Mouse (Mus musculus) neural tube, embryonic 15.5 days (tissue): ENCODE results near the gene Cacna1c. TPM values are rescaled to one million over a fixed set of nuclear protein-coding genes. Genes with fewer than 3 reads are reported as not detected.

Experiments
- ATAC-seq: fragments of 200-750 bp; cut with Nextera tagmentation; 2 replicates; pipeline ENCODE4 v1.8.0; 2017; ENCODE audit warnings: mild to moderate bottlenecking, moderate TSS enrichment, moderate library complexity; ENCODE audit not compliant: low FRiP score
- H3K27ac ChIP-seq: fragments of 300-500 bp; sonication (generic); replicated peaks from 2 replicates; pipeline ENCODE4 v1.5.1; 2015; ENCODE audit warnings: mild to moderate bottlenecking, inconsistent platforms
- H3K27me3 ChIP-seq: fragments of 300-500 bp; sonication (generic); replicated peaks from 2 replicates; pipeline ENCODE4 v1.6.1; 2015; ENCODE audit warnings: inconsistent platforms
- H3K36me3 ChIP-seq: fragments of 300-500 bp; sonication (generic); 2 replicates; pipeline ENCODE4 v1.6.1; 2015; ENCODE audit warnings: inconsistent platforms
- H3K4me1 ChIP-seq: fragments of 300-500 bp; sonication (generic); 2 replicates; pipeline ENCODE4 v1.6.1; 2015; ENCODE audit warnings: inconsistent platforms
- H3K4me2 ChIP-seq: fragments of 300-500 bp; sonication (generic); 2 replicates; pipeline ENCODE4 v1.6.1; 2015; ENCODE audit warnings: inconsistent platforms, mild to moderate bottlenecking, moderate library complexity
- H3K4me3 ChIP-seq: fragments of 300-500 bp; sonication (generic); replicated peaks from 2 replicates; pipeline ENCODE4 v1.5.1; 2015; ENCODE audit warnings: mild to moderate bottlenecking, inconsistent platforms
- H3K9ac ChIP-seq: fragments of 300-500 bp; sonication (generic); replicated peaks from 2 replicates; pipeline ENCODE4 v1.6.1; 2015; ENCODE audit warnings: mild to moderate bottlenecking, inconsistent platforms
- H3K9me3 ChIP-seq: fragments of 300-500 bp; sonication (generic); replicated peaks from 2 replicates; pipeline ENCODE4 v1.6.1; 2016; ENCODE audit warnings: inconsistent platforms
- WGBS: fragments of 180-500 bp; shearing (Covaris S2); methylation state at CpG from one replicate; pipeline ENCODE4 v1.1.7; 2015; ENCODE audit warnings: mixed read lengths; 5-methylcytosine and 5-hydroxymethylcytosine counted together
- polyA plus RNA-seq: library from polyadenylated mRNA; unstranded; fragments of >200 nt; fragmentation: Nextera tagmentation; extraction: Ambion mirVana; gene quantifications from 2 replicates; pipeline ENCODE4 v1.2.1, GENCODE M21; 2015

The Cacna1c gene
- polyA plus RNA-seq, 1 experiment from 2014 or later, result 7.4 TPM

GRCm38 (mm10) chr6:119132111-119132735, 64.0 kb downstream of the Cacna1c start:
- Histone ChIP-seq H3K9ac (no peak overlapping the region), H3K4me2 (no peak overlapping the region), H3K4me3 (no peak overlapping the region), H3K36me3 (no peaks in the 10 kb centered on the region), H3K9me3 (no peaks in the 10 kb centered on the region), H3K27ac (no peak overlapping the region), H3K27me3 (no peaks in the 10 kb centered on the region), H3K4me1 (peaks cover 19% of the 10 kb centered on the region)
- no peak for ATAC-seq
- 73% methylated on average over 8 of the region's 8 CpGs for WGBS

GRCm38 (mm10) chr6:119129664-119130063, 66.6 kb downstream of the Cacna1c start:
- H3K36me3 ChIP-seq, result no peaks in the 10 kb centered on the region
- H3K27me3 ChIP-seq, result no peaks in the 10 kb centered on the region
- H3K9me3 ChIP-seq, result 0 out of 2 replicates have a peak, but pooled peaks cover 3% of the 10 kb centered on the region
- WGBS, result 84% methylated on average over 5 of the region's 5 CpGs
- ATAC-seq, result no peak
- H3K4me2 ChIP-seq, result no peak overlapping the region
- no peak overlapping the region for H3K9ac ChIP-seq
- no peak overlapping the region for H3K4me3 ChIP-seq
- H3K27ac ChIP-seq, result no peak overlapping the region
- H3K4me1 ChIP-seq, result peaks cover 19% of the 10 kb centered on the region

GRCm38 (mm10) chr6:119128521-119128920, 67.7 kb downstream of the Cacna1c start:
- Histone ChIP-seq H3K27me3 (no peaks in the 10 kb centered on the region), H3K9ac (no peak overlapping the region), H3K4me2 (no peak overlapping the region), H3K4me1 (peaks cover 19% of the 10 kb centered on the region), H3K27ac (0 out of 2 replicates have a peak overlapping the region, but pooled peaks have one; percentile 20), H3K36me3 (no peaks in the 10 kb centered on the region), H3K4me3 (no peak overlapping the region), H3K9me3 (0 out of 2 replicates have a peak, but pooled peaks cover 3% of the 10 kb centered on the region)
- ATAC-seq, result no peak
- WGBS, result 70% methylated on average over 8 of the region's 8 CpGs

GRCm38 (mm10) chr6:119128076-119128475, 68.1 kb downstream of the Cacna1c start:
- no peak for ATAC-seq
- Histone ChIP-seq H3K4me3 (no peak overlapping the region), H3K27me3 (no peaks in the 10 kb centered on the region), H3K4me1 (peaks cover 19% of the 10 kb centered on the region), H3K9ac (no peak overlapping the region), H3K36me3 (no peaks in the 10 kb centered on the region), H3K27ac (no peak overlapping the region), H3K4me2 (no peak overlapping the region), H3K9me3 (0 out of 2 replicates have a peak, but pooled peaks cover 3% of the 10 kb centered on the region)
- WGBS, result 91% methylated on average over 1 of the region's 1 CpGs

- H3K9me3 ChIP-seq, result 0 out of 2 replicates have a peak, but pooled peaks cover 3% of the 10 kb centered on the region
- no peak for ATAC-seq
- H3K27me3 ChIP-seq, result no peaks in the 10 kb centered on the region
- peaks cover 16% of the 10 kb centered on the region for H3K4me1 ChIP-seq
- no peak overlapping the region for H3K27ac ChIP-seq
- WGBS, result 93% methylated on average over 3 of the region's 3 CpGs
- no peaks in the 10 kb centered on the region for H3K36me3 ChIP-seq
- H3K9ac ChIP-seq, result no peak overlapping the region
- no peak overlapping the region for H3K4me2 ChIP-seq
- H3K4me3 ChIP-seq, result no peak overlapping the region
Measured at GRCm38 (mm10) chr6:119126991-119127390, 69.2 kb downstream of the Cacna1c start.

GRCm38 (mm10) chr6:119118371-119118770, 77.8 kb downstream of the Cacna1c start:
- H3K27ac ChIP-seq, result no peak overlapping the region
- no peak overlapping the region for H3K4me2 ChIP-seq
- H3K4me3 ChIP-seq, result no peak overlapping the region
- H3K4me1 ChIP-seq, result 0 out of 2 replicates have a peak, but pooled peaks cover 2% of the 10 kb centered on the region
- no peaks in the 10 kb centered on the region for H3K36me3 ChIP-seq
- no peaks in the 10 kb centered on the region for H3K27me3 ChIP-seq
- H3K9me3 ChIP-seq, result no peaks in the 10 kb centered on the region
- H3K9ac ChIP-seq, result no peak overlapping the region
- 63% methylated on average over 4 of the region's 4 CpGs for WGBS
- no peak for ATAC-seq

GRCm38 (mm10) chr6:119116290-119116689, 79.9 kb downstream of the Cacna1c start:
- Histone ChIP-seq H3K9ac (no peak overlapping the region), H3K4me3 (no peak overlapping the region), H3K27me3 (no peaks in the 10 kb centered on the region), H3K27ac (no peak overlapping the region), H3K4me2 (no peak overlapping the region), H3K4me1 (0 out of 2 replicates have a peak, but pooled peaks cover 1% of the 10 kb centered on the region), H3K9me3 (no peaks in the 10 kb centered on the region), H3K36me3 (no peaks in the 10 kb centered on the region)
- no peak for ATAC-seq
- WGBS, result 93% methylated on average over 3 of the region's 3 CpGs

- no peak overlapping the region for H3K9ac ChIP-seq
- H3K4me2 ChIP-seq, result no peak overlapping the region
- no peaks in the 10 kb centered on the region for H3K36me3 ChIP-seq
- WGBS, result 84% methylated on average over 4 of the region's 4 CpGs
- no peaks in the 10 kb centered on the region for H3K27me3 ChIP-seq
- no peak for ATAC-seq
- H3K27ac ChIP-seq, result no peak overlapping the region
- H3K4me1 ChIP-seq, result peaks cover 9% of the 10 kb centered on the region
- H3K4me3 ChIP-seq, result no peak overlapping the region
- no peaks in the 10 kb centered on the region for H3K9me3 ChIP-seq
Measured at GRCm38 (mm10) chr6:119113362-119113761, 82.9 kb downstream of the Cacna1c start.

GRCm38 (mm10) chr6:119110369-119110768, 85.8 kb downstream of the Cacna1c start:
- no peak overlapping the region for H3K27ac ChIP-seq
- 0 out of 2 replicates have a peak, but pooled peaks cover 3% of the 10 kb centered on the region for H3K27me3 ChIP-seq
- ATAC-seq, result no peak
- H3K4me1 ChIP-seq, result peaks cover 24% of the 10 kb centered on the region
- no peaks in the 10 kb centered on the region for H3K36me3 ChIP-seq
- no peak overlapping the region for H3K4me2 ChIP-seq
- H3K9ac ChIP-seq, result no peak overlapping the region
- H3K9me3 ChIP-seq, result no peaks in the 10 kb centered on the region
- 82% methylated on average over 5 of the region's 5 CpGs for WGBS
- H3K4me3 ChIP-seq, result no peak overlapping the region

- peak; percentile 87 for ATAC-seq
- H3K36me3 ChIP-seq, result no peaks in the 10 kb centered on the region
- peak overlapping the region; percentile 97 for H3K27ac ChIP-seq
- under 1% methylated on average over 49 of the region's 93 CpGs for WGBS
- 0 out of 2 replicates have a peak, but pooled peaks cover 3% of the 10 kb centered on the region for H3K27me3 ChIP-seq
- H3K4me3 ChIP-seq, result peak overlapping the region; percentile 79
- peak overlapping the region; percentile 81 for H3K4me2 ChIP-seq
- peak overlapping the region; percentile 90 for H3K9ac ChIP-seq
- H3K9me3 ChIP-seq, result no peaks in the 10 kb centered on the region
- peaks cover 40% of the 10 kb centered on the region for H3K4me1 ChIP-seq
Measured at GRCm38 (mm10) chr6:119108466-119109394, 87.5 kb downstream of the Cacna1c start.

- Histone ChIP-seq H3K27ac (peak overlapping the region; percentile 97), H3K4me1 (peaks cover 47% of the 10 kb centered on the region), H3K9ac (peak overlapping the region; percentile 90), H3K36me3 (no peaks in the 10 kb centered on the region), H3K4me3 (peak overlapping the region; percentile 79), H3K4me2 (peak overlapping the region; percentile 81), H3K27me3 (0 out of 2 replicates have a peak, but pooled peaks cover 3% of the 10 kb centered on the region), H3K9me3 (no peaks in the 10 kb centered on the region)
- ATAC-seq, result 0 out of 2 replicates have a peak, but pooled peaks have one; percentile 4
- under 1% methylated on average over 58 of the region's 58 CpGs for WGBS
Measured at GRCm38 (mm10) chr6:119107856-119108465, 88.3 kb downstream of the Cacna1c start.
